Mouse (Mus musculus) layer of hippocampus, postnatal 36 days (tissue): Measurements from ENCODE around the gene Pygo1. TPM values are rescaled to one million over a fixed set of nuclear protein-coding genes. Genes with fewer than 3 reads are reported as not detected.

ENCODE experiments used
- DNase-seq, 2 experiments: peaks; one replicate each; pipeline ENCODE4 v3.0.0; 2022
- total RNA-seq, 2 experiments: library from RNA; stranded (reverse); gene quantifications; 2 replicates each; pipeline ENCODE4 v1.2.3; 2021

The Pygo1 gene
- total RNA-seq, 2 experiments from 2014 or later: 29.5 to 30.8 TPM

GRCm38 (mm10) chr9:72936301-72936700 lies 10.9 kb downstream of the Pygo1 start:
- no peak for DNase-seq

GRCm38 (mm10) chr9:72943424-72943823 lies 18.0 kb downstream of the Pygo1 start:
- DNase-seq: no peak

GRCm38 (mm10) chr9:72944286-72944685 lies 18.8 kb downstream of the Pygo1 start:
- DNase-seq: no peak

- DNase-seq: no peak
Observed at GRCm38 (mm10) chr9:72947010-72947409, 21.6 kb downstream of the Pygo1 start.

GRCm38 (mm10) chr9:72949572-72949971 lies 24.1 kb downstream of the Pygo1 start:
- DNase-seq: no peak

- no peak for DNase-seq
Observed at GRCm38 (mm10) chr9:72954746-72955145, 29.3 kb downstream of the Pygo1 start.

- DNase-seq: no peak
Observed at GRCm38 (mm10) chr9:72955546-72955945, 30.1 kb downstream of the Pygo1 start.

GRCm38 (mm10) chr9:72958521-72959450 lies 33.3 kb downstream of the Pygo1 start, which contains the start of the genes Dyx1c1 and Gm44503:
TSS of gene Dyx1c1 (plus strand) at chr9:72958785.
TSS of gene Gm44503 (plus strand) at chr9:72958852.
- DNase-seq: peak; percentile 64 to 68

GRCm38 (mm10) chr9:72961346-72961745 lies 35.9 kb downstream of the Pygo1 start:
- DNase-seq: no peak

- DNase-seq: no peak
Observed at GRCm38 (mm10) chr9:72961959-72962358, 36.5 kb downstream of the Pygo1 start.

- peak; percentile 79 to 83 for DNase-seq
Observed at GRCm38 (mm10) chr9:72968349-72969061, 43.1 kb downstream of the Pygo1 start.

GRCm38 (mm10) chr9:72969874-72970273 lies 44.4 kb downstream of the Pygo1 start:
- DNase-seq: no peak

GRCm38 (mm10) chr9:72972435-72972834 lies 47.0 kb downstream of the Pygo1 start:
- peak; percentile 25 to 27 for DNase-seq

- DNase-seq: no peak
Observed at GRCm38 (mm10) chr9:72972984-72973383, 47.5 kb downstream of the Pygo1 start.

- DNase-seq: no peak
Observed at GRCm38 (mm10) chr9:72974734-72975133, 49.3 kb downstream of the Pygo1 start.

- DNase-seq: no peak
Observed at GRCm38 (mm10) chr9:72975242-72975641, 49.8 kb downstream of the Pygo1 start.

GRCm38 (mm10) chr9:72983066-72983465 lies 57.6 kb downstream of the Pygo1 start:
- DNase-seq: no peak

GRCm38 (mm10) chr9:72985250-72986220 lies 60.1 kb downstream of the Pygo1 start, which contains the start of the genes Ccpg1os and Ccpg1:
TSS of gene Ccpg1os (minus strand) at chr9:72985382.
TSS of gene Ccpg1 (plus strand) at chr9:72985429.
- DNase-seq: peak; percentile 94 to 97

- DNase-seq: no peak
Observed at GRCm38 (mm10) chr9:72987703-72988102, 62.3 kb downstream of the Pygo1 start.

- DNase-seq: no peak
Observed at GRCm38 (mm10) chr9:72988706-72989105, 63.3 kb downstream of the Pygo1 start.

GRCm38 (mm10) chr9:72991420-72991819 lies 66.0 kb downstream of the Pygo1 start:
- DNase-seq: no peak

GRCm38 (mm10) chr9:72992576-72992975 lies 67.1 kb downstream of the Pygo1 start:
- no peak for DNase-seq
